Mouse (Mus musculus) cerebellum, adult 11-12 months (tissue): Measurements from ENCODE around the gene Pdgfra.
A peak's percentile ranks its signal among the peaks of the same experiment; 100 is the strongest.

ENCODE experiments used
- DNase-seq: peaks from one replicate; pipeline ENCODE4 v3.0.0; 2022

Gene Pdgfra

GRCm38 (mm10) chr5:75152021-75152425 lies at the start of gene Pdgfra:
Gene Pdgfra, plus strand, starts transcription at chr5:75152292.
- no peak for DNase-seq

GRCm38 (mm10) chr5:75106511-75106910 lies 45.6 kb upstream of the Pdgfra start:
- no peak for DNase-seq

- no peak for DNase-seq
Measured at GRCm38 (mm10) chr5:75109368-75109767, 42.7 kb upstream of the Pdgfra start.

GRCm38 (mm10) chr5:75111781-75112180 lies 40.3 kb upstream of the Pdgfra start:
- DNase-seq, result no peak

GRCm38 (mm10) chr5:75118840-75119239 lies 33.3 kb upstream of the Pdgfra start:
- DNase-seq, result no peak

- no peak for DNase-seq
Measured at GRCm38 (mm10) chr5:75121646-75122045, 30.4 kb upstream of the Pdgfra start.

GRCm38 (mm10) chr5:75134681-75135080 lies 17.4 kb upstream of the Pdgfra start:
- DNase-seq, result no peak

- DNase-seq, result no peak
Measured at GRCm38 (mm10) chr5:75143092-75143491, 9.0 kb upstream of the Pdgfra start.

- no peak for DNase-seq
Measured at GRCm38 (mm10) chr5:75143767-75144166, 8.3 kb upstream of the Pdgfra start.

GRCm38 (mm10) chr5:75145341-75145740 lies 6.8 kb upstream of the Pdgfra start:
- no peak for DNase-seq

GRCm38 (mm10) chr5:75146469-75146868 lies 5.6 kb upstream of the Pdgfra start:
- DNase-seq, result no peak

- no peak for DNase-seq
Measured at GRCm38 (mm10) chr5:75148343-75149127, 3.6 kb upstream of the Pdgfra start.

GRCm38 (mm10) chr5:75149380-75149779 lies 2.7 kb upstream of the Pdgfra start:
- no peak for DNase-seq

GRCm38 (mm10) chr5:75149880-75150279 lies 2.2 kb upstream of the Pdgfra start:
- DNase-seq, result no peak

- no peak for DNase-seq
Measured at GRCm38 (mm10) chr5:75150341-75150981, 1.6 kb upstream of the Pdgfra start.

- no peak for DNase-seq
Measured at GRCm38 (mm10) chr5:75151146-75151900, 769 bp upstream of the Pdgfra start.

- peak; percentile 6 for DNase-seq
Measured at GRCm38 (mm10) chr5:75152791-75153625, 916 bp downstream of the Pdgfra start.

GRCm38 (mm10) chr5:75153626-75153960 lies 1.5 kb downstream of the Pdgfra start:
- DNase-seq, result no peak

- DNase-seq, result no peak
Measured at GRCm38 (mm10) chr5:75153961-75154620, 2.0 kb downstream of the Pdgfra start.

GRCm38 (mm10) chr5:75154621-75155235 lies 2.6 kb downstream of the Pdgfra start:
- no peak for DNase-seq

GRCm38 (mm10) chr5:75155281-75155680 lies 3.2 kb downstream of the Pdgfra start:
- no peak for DNase-seq
